Mouse (Mus musculus) left cerebral cortex, postnatal 14 days (tissue): ENCODE results near the gene Cdca4. TPM values are rescaled to one million over a fixed set of nuclear protein-coding genes. Genes with fewer than 3 reads are reported as not detected.
"Not testable (repeated sequence)": the region's sequence is repeated elsewhere in the genome, so short reads cannot be mapped to it uniquely, and the experiment has no call there.

Source experiments
- DNase-seq, 2 experiments: peaks; one replicate each; pipeline ENCODE4 v3.0.0; 2021 to 2022; ENCODE audit warnings: low spot score in 2 of 2, mixed read lengths in 1 of 2
- intact Hi-C: fragments of 180-260 bp; cut with DNase I; formaldehyde crosslinking; loops from one replicate; pipeline ENCODE4 v1.15.1; 2025
- total RNA-seq, 2 experiments: library from RNA; stranded (reverse); gene quantifications; 2 replicates each; pipeline ENCODE4 v1.2.3; 2021

Gene Cdca4
- total RNA-seq, 2 experiments from 2014 or later: 9.7 to 9.8 TPM

DNA sequence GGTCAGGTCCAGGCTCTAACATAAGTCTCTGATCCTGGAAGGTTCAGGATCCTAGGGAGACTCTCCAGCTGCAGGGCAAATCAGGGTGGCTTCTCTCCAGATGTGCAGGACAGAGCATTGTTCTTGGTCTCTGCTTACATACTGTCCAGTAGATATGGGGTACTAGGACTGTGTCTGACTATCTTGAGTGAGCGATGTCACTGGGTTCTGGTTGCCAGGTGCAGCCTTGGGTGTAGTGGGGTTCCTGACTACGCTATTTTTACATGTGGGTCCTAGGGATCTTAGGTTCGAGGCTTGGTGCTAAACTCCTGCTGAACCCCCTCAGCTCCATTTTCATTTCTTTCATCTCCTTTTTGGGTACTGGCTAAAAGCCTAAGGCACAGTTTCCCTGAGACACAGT, 1.3 kb upstream of the Cdca4 start:
- intact Hi-C loops: no loop called here
- no peak for DNase-seq

- intact Hi-C loops: no loop called here
- DNase-seq: no peak
These were observed 918 bp upstream of the Cdca4 start for GRCm38 (mm10) chr12:112830141-112830540.

GRCm38 (mm10) chr12:112828501-112829243, 551 bp downstream of the Cdca4 start:
- DNase-seq: peak in 1 of 2 experiments; percentile 69
- intact Hi-C loops: loop anchor here (2.0 kb wide), 1 partner anchor 20 kb away; the partner anchor contains the start of gene Clba1

DNA sequence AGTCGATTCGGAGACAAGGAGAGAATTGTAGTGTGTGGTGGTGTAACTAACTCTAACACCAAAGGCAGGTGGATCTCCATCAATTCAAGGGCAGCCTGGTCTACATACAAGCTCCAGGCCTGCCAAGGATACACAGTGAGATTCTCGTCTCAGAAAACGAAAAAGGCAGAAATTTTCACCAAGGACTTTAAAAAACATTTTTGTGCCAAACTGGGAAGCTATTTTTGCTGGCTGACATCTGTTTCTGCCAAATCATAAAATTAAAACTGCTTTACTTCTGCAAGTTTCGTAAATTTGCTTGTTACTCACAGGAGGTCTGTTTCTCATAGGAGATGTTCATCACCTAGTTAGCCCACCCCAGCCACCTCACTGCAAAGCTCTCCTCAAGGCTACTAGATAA, 3.3 kb downstream of the Cdca4 start:
- DNase-seq: no peak
- intact Hi-C loops: no loop called here

GRCm38 (mm10) chr12:112823221-112823620, 6.0 kb downstream of the Cdca4 start:
- DNase-seq: no peak
- intact Hi-C loops: no loop called here

DNA sequence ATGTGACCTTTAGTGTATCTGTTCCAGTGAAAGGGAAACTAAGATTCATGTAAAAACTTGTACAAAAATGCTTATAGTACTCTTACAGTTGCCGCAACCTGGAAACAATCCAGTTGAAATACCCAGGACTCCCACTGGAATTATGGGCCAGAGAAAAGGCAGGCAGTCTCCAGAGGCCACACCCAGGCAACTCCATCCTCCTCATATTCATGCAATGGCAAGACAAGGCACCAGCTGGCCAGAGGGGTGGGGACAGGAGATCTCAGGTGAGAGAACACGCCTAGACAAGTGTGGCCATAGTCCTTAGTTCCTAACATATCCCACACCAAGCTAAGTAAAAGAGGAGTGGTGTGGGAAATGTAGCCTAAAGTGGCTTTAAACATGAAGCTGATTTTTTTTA, 6.5 kb downstream of the Cdca4 start:
- intact Hi-C loops: no loop called here
- no peak for DNase-seq

DNA sequence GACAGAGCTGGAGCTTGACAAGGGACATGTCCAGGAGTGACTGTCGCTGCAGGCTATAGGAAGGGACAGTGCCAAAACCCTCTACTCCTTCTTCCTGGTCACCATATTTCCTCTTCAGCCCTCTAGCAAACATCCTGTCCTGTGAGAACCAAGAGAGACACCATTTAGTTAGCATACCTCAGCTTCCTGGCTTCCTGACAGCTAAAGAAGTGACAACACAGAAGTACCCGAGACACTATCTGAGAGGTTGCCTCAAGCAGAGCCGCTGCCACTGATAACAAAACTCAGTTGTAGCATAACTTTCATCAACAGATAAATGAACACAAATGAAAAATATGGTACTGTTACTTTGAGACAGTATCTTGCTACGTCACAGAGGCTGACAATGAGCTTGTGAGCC, 7.2 kb downstream of the Cdca4 start:
- no peak for DNase-seq
- intact Hi-C loops: no loop called here

DNA sequence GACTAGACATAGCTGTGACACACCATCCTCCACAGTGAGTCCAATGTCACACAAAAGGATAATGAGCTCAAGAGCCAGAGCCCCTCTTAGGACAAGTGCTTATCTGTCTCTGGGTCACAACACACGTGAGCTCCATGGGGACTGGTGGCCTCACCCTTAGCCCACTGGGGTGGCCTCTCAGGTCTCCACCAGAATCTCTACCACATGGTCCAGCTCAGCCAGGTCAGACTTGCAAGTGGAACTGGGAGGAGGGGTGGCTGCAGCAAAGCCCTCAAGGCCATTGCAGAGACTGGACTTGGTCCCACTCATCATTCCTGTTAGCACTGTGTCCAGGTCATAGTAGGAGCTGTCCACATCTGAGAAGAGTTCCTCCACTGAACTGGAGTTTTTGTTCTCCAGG, 8.0 kb downstream of the Cdca4 start:
- intact Hi-C loops: no loop called here
- DNase-seq: no peak

DNA sequence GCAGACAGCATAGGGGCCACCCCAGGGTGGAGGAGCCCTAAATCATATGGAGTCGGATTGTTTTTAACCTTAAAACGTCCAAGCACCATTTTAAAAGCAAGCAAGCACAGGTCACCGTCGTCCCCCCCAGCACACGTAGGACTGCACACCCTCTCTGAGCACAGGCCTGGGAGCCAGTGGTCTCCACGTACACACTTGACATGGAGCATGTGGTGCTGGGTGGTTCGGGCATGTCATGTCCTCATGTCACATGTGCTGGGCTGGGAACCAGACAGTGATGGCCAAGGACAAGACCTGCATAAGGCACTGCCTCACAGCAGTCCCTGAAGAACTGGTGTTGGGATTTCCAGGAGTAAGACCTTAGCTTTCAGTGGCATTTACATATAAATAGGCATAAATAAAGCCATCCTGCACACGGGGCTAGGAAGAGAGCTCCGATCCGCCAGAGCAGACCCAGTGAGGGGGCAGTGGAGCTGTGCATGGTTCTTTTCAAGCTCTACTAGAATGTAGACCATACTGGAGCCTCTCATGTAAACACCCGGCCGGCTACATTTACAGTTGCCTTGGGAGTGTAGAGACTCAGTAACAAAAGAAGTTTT, 8.7 kb downstream of the Cdca4 start:
- DNase-seq: no peak
- intact Hi-C loops: no loop called here

DNA sequence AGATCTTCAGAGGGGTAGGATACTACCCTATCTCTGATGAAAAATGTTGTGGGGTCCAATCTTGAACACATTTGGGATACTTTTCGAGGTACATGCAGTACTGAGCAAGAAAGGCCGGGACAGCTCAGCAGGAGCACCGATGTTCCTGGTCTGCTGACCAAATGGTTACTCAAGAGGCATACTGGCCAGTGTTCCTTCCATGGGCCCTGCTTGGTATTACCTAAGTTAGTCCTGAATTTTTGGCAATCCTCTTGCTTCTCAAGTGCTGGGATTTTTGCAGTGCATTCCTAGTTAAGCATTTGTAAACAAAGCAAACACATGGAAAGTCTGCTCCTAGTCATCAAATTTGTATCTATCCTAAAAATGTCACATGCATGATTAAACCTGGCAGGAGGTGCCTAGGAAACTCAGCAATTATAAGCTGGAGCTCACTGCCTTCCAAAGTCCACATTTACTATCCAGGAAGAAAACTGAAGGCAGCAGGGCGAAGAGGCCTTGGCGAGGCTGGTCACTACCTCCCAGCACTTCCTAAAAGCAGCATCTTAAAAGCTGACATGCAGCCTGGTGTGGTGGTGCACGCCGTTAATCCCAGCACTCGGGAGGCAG, 10.1 kb downstream of the Cdca4 start:
- no peak for DNase-seq
- intact Hi-C loops: no loop called here

- DNase-seq, intact Hi-C loops: not testable (repeated sequence)
These were observed 12.4 kb downstream of the Cdca4 start for GRCm38 (mm10) chr12:112816866-112817265.

- intact Hi-C loops: no loop called here
- peak; percentile 70 to 78 for DNase-seq
These were observed 12.9 kb downstream of the Cdca4 start for GRCm38 (mm10) chr12:112816294-112816693.

DNA sequence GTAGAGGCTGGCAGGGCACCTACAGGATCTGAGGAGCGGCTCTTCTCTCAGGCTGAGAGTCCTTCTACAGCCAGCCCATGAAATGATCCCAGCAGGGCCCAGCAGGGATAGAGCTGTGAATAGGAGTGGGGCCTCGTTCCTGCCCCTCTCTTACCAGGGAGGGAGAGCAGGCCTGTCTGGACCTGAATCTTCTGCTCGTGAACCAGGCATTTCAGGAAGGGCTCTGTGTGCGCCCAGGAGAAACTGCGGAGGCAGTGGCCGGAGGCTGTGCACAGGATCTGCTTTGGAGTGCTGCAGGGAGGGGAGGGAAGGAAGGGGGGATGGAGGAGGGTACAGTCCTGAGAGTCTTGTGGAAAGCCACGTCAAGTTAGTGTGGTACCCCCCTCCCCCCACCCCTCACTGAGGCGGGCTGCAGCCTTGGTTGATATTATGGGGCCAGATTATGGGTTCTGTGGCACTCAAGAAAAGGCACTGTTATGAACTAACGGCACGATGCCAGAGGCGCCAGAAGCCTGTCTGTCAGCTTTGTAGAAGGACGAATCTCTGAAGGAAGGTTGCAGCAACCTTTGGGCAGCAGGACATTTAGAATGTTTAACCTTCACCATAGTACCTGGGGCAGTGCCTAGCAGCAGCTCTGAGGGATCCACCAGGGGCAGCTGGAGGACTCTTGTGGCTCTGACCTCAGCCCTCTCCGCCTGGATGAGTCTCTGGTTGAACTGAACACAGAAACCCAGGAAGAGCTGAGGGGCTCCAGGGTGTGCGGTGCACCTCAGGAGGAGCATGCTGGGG, 14.3 kb downstream of the Cdca4 start:
- intact Hi-C loops: no loop called here
- no peak for DNase-seq

DNA sequence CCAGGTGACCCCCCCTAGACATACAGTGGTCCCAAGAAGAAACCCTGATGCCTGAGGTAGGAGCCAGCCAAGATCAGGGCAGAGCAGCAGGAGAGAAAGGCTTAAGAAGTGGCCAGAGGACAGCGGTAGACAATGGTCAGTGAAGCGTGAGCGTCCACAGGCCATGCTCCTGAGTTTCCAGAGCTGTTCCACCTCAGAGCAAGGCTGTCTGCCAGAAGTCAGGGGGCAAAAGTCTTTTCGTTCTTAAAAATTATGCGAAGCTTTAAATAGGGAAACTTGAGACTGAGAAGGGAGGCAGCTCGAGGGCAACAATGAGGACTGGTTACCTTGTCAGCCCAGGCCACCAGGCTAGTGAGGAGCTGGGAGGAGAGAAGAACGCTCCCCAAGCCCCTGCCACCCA, 15.9 kb downstream of the Cdca4 start:
- intact Hi-C loops: no loop called here
- no peak for DNase-seq

- intact Hi-C loops: no loop called here
- DNase-seq: no peak
These were observed 18.9 kb downstream of the Cdca4 start for GRCm38 (mm10) chr12:112810092-112810885.

DNA sequence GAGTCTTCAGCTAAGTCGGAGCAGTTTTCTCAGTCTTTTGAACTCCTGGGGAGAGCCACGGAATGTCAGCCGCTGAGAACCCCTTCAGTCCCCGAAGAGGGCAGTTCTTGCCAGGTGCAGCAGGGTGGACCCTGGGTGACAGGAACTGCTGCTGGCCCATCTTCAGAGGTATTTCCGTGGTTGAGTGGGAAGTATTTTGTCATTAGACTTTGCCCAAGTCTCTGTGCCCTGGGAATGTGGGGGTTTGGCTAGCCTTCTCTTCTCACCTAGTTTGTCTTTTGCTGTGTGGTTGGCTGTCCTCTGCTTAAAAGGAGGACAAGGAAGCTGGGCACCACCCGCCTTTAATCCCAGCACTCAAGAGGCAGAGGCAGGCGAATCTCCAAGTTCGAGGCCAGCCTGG, 19.6 kb downstream of the Cdca4 start:
- no peak for DNase-seq
- intact Hi-C loops: loop anchor here (2.0 kb wide), 1 partner anchor 19 kb away; the partner anchor contains the start of gene Cdca4

GRCm38 (mm10) chr12:112808587-112809364, 20.4 kb downstream of the Cdca4 start, which contains the start of gene Clba1:
TSS of gene Clba1 (plus strand) at chr12:112808937.
- intact Hi-C loops: loop anchor here (2.0 kb wide), 1 partner anchor 20 kb away; the partner anchor contains the start of gene Cdca4
- peak; percentile 94 to 97 for DNase-seq

DNA sequence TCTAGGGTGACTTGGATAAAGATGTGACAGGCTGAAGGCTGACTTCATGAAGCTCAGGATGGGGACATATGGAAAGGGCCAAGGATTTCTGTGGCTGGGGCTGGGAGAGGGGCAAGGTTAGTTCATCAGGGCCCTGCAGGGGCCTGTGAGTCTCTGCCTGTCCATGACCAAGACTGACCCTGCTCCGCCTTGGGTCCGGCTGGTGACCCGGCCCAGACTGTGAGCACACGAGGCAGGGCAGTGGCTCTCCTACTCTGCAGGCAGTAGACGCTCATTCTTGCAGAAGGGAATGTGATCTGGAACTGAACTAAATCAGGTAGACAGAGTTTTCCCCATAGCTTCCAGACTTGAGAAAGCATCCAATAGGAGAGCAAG, 21.0 kb downstream of the Cdca4 start:
- intact Hi-C loops: loop anchor here (2.0 kb wide), 1 partner anchor 21 kb away; the partner anchor contains the start of gene Cdca4
- DNase-seq: no peak
